Mouse (Mus musculus) liver, embryonic 15.5 days (tissue): ENCODE results near the gene Pxt1. TPM values are rescaled to one million over a fixed set of nuclear protein-coding genes. Genes with fewer than 3 reads are reported as not detected.

ENCODE experiments used
- ATAC-seq: fragments of 200-750 bp; cut with Nextera tagmentation; 2 replicates; pipeline ENCODE4 v1.8.0; 2017; ENCODE audit warnings: moderate number of reproducible peaks, mild to moderate bottlenecking, moderate library complexity; ENCODE audit not compliant: insufficient read depth
- H3K27ac ChIP-seq: fragments of 300-500 bp; sonication (generic); replicated peaks from 2 replicates; pipeline ENCODE4 v1.5.1; 2015; ENCODE audit warnings: mild to moderate bottlenecking, inconsistent platforms
- H3K27me3 ChIP-seq: fragments of 300-500 bp; sonication (generic); 2 replicates; pipeline ENCODE4 v1.6.1; 2015; ENCODE audit warnings: mild to moderate bottlenecking, inconsistent platforms
- H3K36me3 ChIP-seq: fragments of 300-500 bp; sonication (generic); replicated peaks from 2 replicates; pipeline ENCODE4 v1.6.1; 2015; ENCODE audit warnings: moderate library complexity, mild to moderate bottlenecking, inconsistent platforms
- H3K4me1 ChIP-seq: fragments of 300-500 bp; sonication (generic); replicated peaks from 2 replicates; pipeline ENCODE4 v1.6.1; 2015; ENCODE audit warnings: inconsistent platforms
- H3K4me2 ChIP-seq: fragments of 300-500 bp; sonication (generic); 2 replicates; pipeline ENCODE4 v1.6.1; 2015; ENCODE audit warnings: moderate library complexity, mild to moderate bottlenecking, inconsistent platforms
- H3K4me3 ChIP-seq: fragments of 300-500 bp; sonication (generic); replicated peaks from 2 replicates; pipeline ENCODE4 v1.5.1; 2015; ENCODE audit warnings: mild to moderate bottlenecking, inconsistent platforms
- H3K9ac ChIP-seq: fragments of 300-500 bp; sonication (generic); 2 replicates; pipeline ENCODE4 v1.6.1; 2015; ENCODE audit warnings: moderate library complexity, mild to moderate bottlenecking, inconsistent platforms
- H3K9me3 ChIP-seq: fragments of 300-500 bp; sonication (generic); replicated peaks from 2 replicates; pipeline ENCODE4 v1.6.1; 2016; ENCODE audit warnings: inconsistent platforms
- whole genome bisulfite sequencing: fragments of 180-500 bp; shearing (Covaris S2); methylation state at CpG from one replicate; pipeline ENCODE4 v1.1.7; 2015; ENCODE audit warnings: mixed read lengths; ENCODE audit not compliant: insufficient replicate concordance; 5-methylcytosine and 5-hydroxymethylcytosine counted together
- polyA plus RNA-seq: library from polyadenylated mRNA; unstranded; fragments of >200 nt; fragmentation: Nextera tagmentation; extraction: Ambion mirVana; gene quantifications from 2 replicates; pipeline ENCODE4 v1.2.1, GENCODE M21; 2015

The Pxt1 gene
- polyA plus RNA-seq, 1 experiment from 2014 or later = 0.25 TPM

- H3K4me3 ChIP-seq = no peak overlapping the region
- H3K4me2 ChIP-seq = no peak overlapping the region
- H3K27ac ChIP-seq = no peak overlapping the region
- peaks cover 24% of the 10 kb centered on the region for H3K4me1 ChIP-seq
- H3K9ac ChIP-seq = no peak overlapping the region
- H3K36me3 ChIP-seq = no peaks in the 10 kb centered on the region
- H3K27me3 ChIP-seq = no peaks in the 10 kb centered on the region
- WGBS = 79% methylated on average over 19 of the region's 19 CpGs
- ATAC-seq = no peak
- no peaks in the 10 kb centered on the region; the same call in 1 of the 2 replicates for H3K9me3 ChIP-seq
Observed at GRCm38 (mm10) chr17:28947011-28947939, 3.6 kb upstream of the Pxt1 start.

- no peaks in the 10 kb centered on the region for H3K27me3 ChIP-seq
- no peak overlapping the region for H3K4me3 ChIP-seq
- no peak overlapping the region for H3K4me2 ChIP-seq
- peaks cover 26% of the 10 kb centered on the region for H3K4me1 ChIP-seq
- 77% methylated on average over 7 of the region's 7 CpGs for WGBS
- no peaks in the 10 kb centered on the region; the same call in 1 of the 2 replicates for H3K9me3 ChIP-seq
- no peak overlapping the region for H3K27ac ChIP-seq
- ATAC-seq = no peak
- H3K9ac ChIP-seq = no peak overlapping the region
- H3K36me3 ChIP-seq = no peaks in the 10 kb centered on the region
Observed at GRCm38 (mm10) chr17:28944481-28944880, 841 bp upstream of the Pxt1 start.

GRCm38 (mm10) chr17:28942101-28942500 lies 1.5 kb downstream of the Pxt1 start:
- ATAC-seq = peak; percentile 66
- H3K4me2 ChIP-seq = peak overlapping the region; percentile 29
- no peak overlapping the region for H3K27ac ChIP-seq
- no peaks in the 10 kb centered on the region for H3K27me3 ChIP-seq
- H3K9ac ChIP-seq = no peak overlapping the region
- H3K4me3 ChIP-seq = no peak overlapping the region
- peaks cover 26% of the 10 kb centered on the region for H3K4me1 ChIP-seq
- no peaks in the 10 kb centered on the region for H3K9me3 ChIP-seq
- no peaks in the 10 kb centered on the region for H3K36me3 ChIP-seq
- 62% methylated on average over 10 of the region's 11 CpGs for WGBS

GRCm38 (mm10) chr17:28940776-28941555 lies 2.7 kb downstream of the Pxt1 start:
- no peak for ATAC-seq
- H3K4me2 ChIP-seq = no peak overlapping the region
- no peaks in the 10 kb centered on the region for H3K36me3 ChIP-seq
- no peak overlapping the region for H3K9ac ChIP-seq
- no peaks in the 10 kb centered on the region for H3K27me3 ChIP-seq
- no peaks in the 10 kb centered on the region for H3K9me3 ChIP-seq
- WGBS = 77% methylated on average over 25 of the region's 25 CpGs
- no peak overlapping the region for H3K27ac ChIP-seq
- H3K4me3 ChIP-seq = no peak overlapping the region
- peaks cover 33% of the 10 kb centered on the region for H3K4me1 ChIP-seq

GRCm38 (mm10) chr17:28936622-28937345 lies 6.9 kb downstream of the Pxt1 start:
- 70% methylated on average over 10 of the region's 10 CpGs for WGBS

GRCm38 (mm10) chr17:28936133-28936532 lies 7.5 kb downstream of the Pxt1 start:
- Histone ChIP-seq H3K9ac (no peak overlapping the region), H3K9me3 (no peaks in the 10 kb centered on the region), H3K4me2 (peak overlapping the region; percentile 10; the same call in 1 of the 2 replicates), H3K4me1 (peaks cover 31% of the 10 kb centered on the region), H3K36me3 (no peaks in the 10 kb centered on the region), H3K27me3 (no peaks in the 10 kb centered on the region), H3K4me3 (no peak overlapping the region), H3K27ac (peak overlapping the region; percentile 51)
- peak; percentile 37; the same call in 1 of the 2 replicates for ATAC-seq
- 35% methylated on average over 7 of the region's 7 CpGs for WGBS

More at GRCm38 (mm10) chr17:28936622-28937345, 6.9 kb downstream of the Pxt1 start:
- H3K4me1 ChIP-seq = peaks cover 29% of the 10 kb centered on the region
- no peaks in the 10 kb centered on the region for H3K9me3 ChIP-seq
- 0 out of 2 replicates have a peak overlapping the region, but pooled peaks have one; percentile 10 for H3K4me2 ChIP-seq
- no peak overlapping the region for H3K9ac ChIP-seq
- 0 out of 2 replicates have a peak, but pooled peaks have one; percentile 10 for ATAC-seq
- H3K4me3 ChIP-seq = no peak overlapping the region
- H3K27ac ChIP-seq = peak overlapping the region; percentile 51; the same call in 1 of the 2 replicates
- H3K36me3 ChIP-seq = no peaks in the 10 kb centered on the region
- no peaks in the 10 kb centered on the region for H3K27me3 ChIP-seq

GRCm38 (mm10) chr17:28934120-28934916 lies 9.3 kb downstream of the Pxt1 start:
- H3K4me2 ChIP-seq = no peak overlapping the region
- H3K9ac ChIP-seq = no peak overlapping the region
- H3K27me3 ChIP-seq = no peaks in the 10 kb centered on the region
- WGBS = 69% methylated on average over 19 of the region's 19 CpGs
- H3K4me3 ChIP-seq = no peak overlapping the region
- no peak for ATAC-seq
- peaks cover 46% of the 10 kb centered on the region for H3K4me1 ChIP-seq
- H3K36me3 ChIP-seq = no peaks in the 10 kb centered on the region
- no peaks in the 10 kb centered on the region for H3K9me3 ChIP-seq
- H3K27ac ChIP-seq = no peak overlapping the region

GRCm38 (mm10) chr17:28932274-28932673 lies 11.4 kb downstream of the Pxt1 start:
- Histone ChIP-seq H3K9me3 (no peaks in the 10 kb centered on the region), H3K4me3 (no peak overlapping the region), H3K27me3 (no peaks in the 10 kb centered on the region), H3K9ac (no peak overlapping the region), H3K36me3 (no peaks in the 10 kb centered on the region), H3K4me1 (peaks cover 63% of the 10 kb centered on the region), H3K27ac (peak overlapping the region; percentile 100), H3K4me2 (no peak overlapping the region)
- WGBS = 85% methylated on average over 4 of the region's 4 CpGs
- no peak for ATAC-seq

GRCm38 (mm10) chr17:28931436-28932211 lies 12.0 kb downstream of the Pxt1 start:
- Histone ChIP-seq H3K36me3 (no peaks in the 10 kb centered on the region), H3K4me2 (no peak overlapping the region), H3K4me1 (peaks cover 69% of the 10 kb centered on the region), H3K9ac (peak overlapping the region; percentile 74; the same call in 1 of the 2 replicates), H3K27ac (peak overlapping the region; percentile 100), H3K27me3 (no peaks in the 10 kb centered on the region), H3K4me3 (no peak overlapping the region), H3K9me3 (no peaks in the 10 kb centered on the region)
- 84% methylated on average over 18 of the region's 18 CpGs for WGBS
- no peak for ATAC-seq
